Mouse (Mus musculus): ENCODE measurements at regions not wholly inside any gene's neighbourhood (a gene's known extent, or its start where the extent isn't known, plus 50 kb on each side); places are given as distances from the start of the nearest gene placed in this dataset.
A peak's percentile ranks its signal among the peaks of the same experiment; 100 is the strongest.
"Not testable (repeated sequence)": the region's sequence is repeated elsewhere in the genome, so short reads cannot be mapped to it uniquely, and the experiment has no call there.

DNA sequence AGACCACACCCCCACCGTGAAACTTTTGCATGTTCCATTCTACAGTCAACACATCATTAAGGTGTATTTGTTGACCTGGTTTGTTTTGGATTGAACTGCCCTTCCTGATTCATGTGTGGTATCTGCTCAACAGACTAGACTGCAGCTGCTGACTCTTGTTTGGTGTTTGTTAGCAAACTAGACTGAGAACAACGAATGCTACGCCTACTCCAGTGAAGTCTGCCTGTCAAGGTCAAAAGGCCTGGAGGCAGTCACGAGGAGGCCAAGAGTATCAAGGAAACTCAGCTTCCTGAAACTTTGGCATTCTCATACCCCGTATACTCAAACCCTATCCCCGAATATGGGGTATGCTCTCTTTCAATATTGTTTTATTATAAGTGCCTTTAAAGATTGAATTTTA, 194.2 kb upstream of the Spin1 start:
- not testable (repeated sequence) for DNase-seq (ENCODE audit: low spot score)

GRCm38 (mm10) chr13:50906910-50907309, 193.8 kb upstream of the Spin1 start:
- DNase-seq (ENCODE audit: low spot score), result no peak

DNA sequence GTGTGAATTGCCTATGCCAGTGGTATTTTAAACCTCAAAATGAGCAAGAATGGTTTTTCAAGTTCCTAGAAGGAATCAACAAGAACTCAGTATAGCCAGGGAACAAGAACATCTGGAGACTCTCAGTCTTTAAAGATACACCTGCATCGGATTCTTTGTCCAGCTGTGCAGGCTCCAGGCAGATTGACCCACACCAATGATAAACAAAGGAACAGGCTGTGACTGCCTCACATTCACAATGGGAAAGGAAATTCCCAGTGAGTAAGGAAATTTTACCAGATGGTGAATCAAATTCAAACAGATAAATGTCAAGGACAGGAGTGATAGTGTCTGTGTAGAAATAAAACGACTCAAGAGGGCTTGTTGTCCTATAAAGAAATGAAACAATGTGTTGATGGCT, 187.9 kb upstream of the Spin1 start:
- DNase-seq (ENCODE audit: low spot score), result not testable (repeated sequence)

DNA sequence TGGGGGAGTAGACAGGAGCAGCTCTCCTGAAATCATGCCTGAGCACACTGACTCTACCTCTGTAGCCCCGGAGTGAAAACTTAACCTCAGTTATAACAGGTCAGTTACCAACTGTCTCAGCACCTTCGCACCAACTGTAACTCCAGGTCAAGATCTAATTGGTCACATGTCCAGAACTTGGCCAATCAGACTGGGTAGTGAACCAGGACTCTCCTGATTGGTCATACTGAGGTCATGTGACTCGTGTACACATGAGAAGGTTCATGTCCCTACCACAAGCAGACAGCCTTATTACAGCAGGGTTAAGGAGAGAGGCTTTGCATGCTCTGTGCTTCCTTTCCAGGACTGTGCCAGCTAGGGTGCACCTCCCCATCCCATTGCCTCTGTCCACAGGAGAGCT, 166.7 kb upstream of the Spin1 start:
- DNase-seq (ENCODE audit: low spot score), result not testable (repeated sequence)

GRCm38 (mm10) chr13:50942561-50942960, 158.1 kb upstream of the Spin1 start:
- DNase-seq (ENCODE audit: low spot score), result no peak

- peak; percentile 79 for DNase-seq (ENCODE audit: low spot score)
Observed at GRCm38 (mm10) chr13:50949545-50950226, 151.0 kb upstream of the Spin1 start.

- no peak for DNase-seq (ENCODE audit: low spot score)
Observed at GRCm38 (mm10) chr13:50954671-50955070, 146.0 kb upstream of the Spin1 start.

- no peak for DNase-seq (ENCODE audit: low spot score)
Observed at GRCm38 (mm10) chr13:50958051-50958883, 142.4 kb upstream of the Spin1 start.

GRCm38 (mm10) chr13:50960909-50961308, 139.8 kb upstream of the Spin1 start:
- DNase-seq (ENCODE audit: low spot score), result no peak

DNA sequence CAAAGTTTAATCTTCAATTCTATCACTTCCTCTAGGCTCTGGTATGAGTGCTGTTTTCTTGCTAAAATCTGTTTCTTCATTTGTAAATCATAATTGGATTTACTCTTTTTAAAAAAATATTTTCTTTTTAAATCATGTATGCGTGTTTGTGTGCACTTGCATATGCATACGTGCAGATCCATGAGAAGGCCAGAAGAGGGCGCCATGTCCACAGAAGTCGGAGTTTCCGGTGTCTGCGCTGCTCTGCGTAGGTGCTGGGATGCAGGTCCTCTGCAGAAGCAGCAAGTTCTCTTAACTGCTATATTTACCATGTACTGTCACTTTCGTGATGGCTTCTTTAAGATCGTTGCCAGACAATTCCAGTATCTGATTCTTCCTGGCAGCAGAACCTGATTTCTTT, 136.6 kb upstream of the Spin1 start:
- DNase-seq (ENCODE audit: low spot score), result peak; percentile 50

- not testable (repeated sequence) for DNase-seq (ENCODE audit: low spot score)
Observed at GRCm38 (mm10) chr13:50965041-50965440, 135.6 kb upstream of the Spin1 start.

- no peak for DNase-seq (ENCODE audit: low spot score)
Observed at GRCm38 (mm10) chr13:50965678-50966077, 135.0 kb upstream of the Spin1 start.

DNA sequence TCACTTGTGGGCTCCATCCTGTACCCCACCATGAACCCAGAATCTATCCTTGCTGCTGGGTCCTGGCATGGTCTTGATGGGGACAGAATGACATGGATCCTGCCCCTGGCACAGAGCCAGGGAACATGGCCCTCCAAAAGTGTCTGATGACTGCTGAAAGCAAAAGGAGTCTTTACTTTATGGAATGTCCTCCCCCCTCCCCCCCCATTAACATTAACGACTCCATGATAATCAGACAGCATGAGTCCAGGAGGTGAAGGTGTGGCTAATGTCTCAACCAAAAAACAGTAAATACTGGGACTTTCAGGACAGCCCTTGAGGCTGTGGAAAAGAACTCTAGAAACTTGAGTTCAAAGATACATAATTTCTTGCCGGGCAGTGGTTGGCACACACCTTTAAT, 133.9 kb upstream of the Spin1 start:
- no peak for DNase-seq (ENCODE audit: low spot score)

GRCm38 (mm10) chr13:50973379-50973778, 127.3 kb upstream of the Spin1 start:
- peak; percentile 26 for DNase-seq (ENCODE audit: low spot score)

- peak; percentile 7 for DNase-seq (ENCODE audit: low spot score)
Observed at GRCm38 (mm10) chr13:50975306-50975920, 125.3 kb upstream of the Spin1 start.

DNA sequence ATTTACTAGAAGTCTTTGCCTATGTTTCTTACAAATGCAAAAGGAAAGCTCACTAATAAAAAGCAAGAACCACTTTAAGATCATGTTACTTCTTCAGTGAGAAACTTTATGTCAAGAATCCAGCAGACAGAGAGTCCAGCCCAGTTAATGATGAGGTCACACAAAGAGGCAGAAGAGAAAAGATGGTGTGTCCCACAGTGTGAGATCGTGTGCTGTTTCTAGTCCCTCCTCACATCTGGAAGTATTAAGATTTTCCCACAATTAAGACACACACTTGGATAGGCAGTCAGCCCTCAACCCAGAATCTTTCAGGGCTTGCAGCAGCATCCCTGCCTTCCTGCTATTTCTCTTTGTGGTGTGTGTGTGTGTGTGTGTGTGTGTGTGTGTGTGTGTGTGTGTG, 118.7 kb upstream of the Spin1 start:
- DNase-seq (ENCODE audit: low spot score), result no peak

- no peak for DNase-seq (ENCODE audit: low spot score)
Observed at GRCm38 (mm10) chr13:50982990-50983389, 117.7 kb upstream of the Spin1 start.

- DNase-seq (ENCODE audit: low spot score), result no peak
Observed at GRCm38 (mm10) chr13:50991726-50992432, 108.8 kb upstream of the Spin1 start.

DNA sequence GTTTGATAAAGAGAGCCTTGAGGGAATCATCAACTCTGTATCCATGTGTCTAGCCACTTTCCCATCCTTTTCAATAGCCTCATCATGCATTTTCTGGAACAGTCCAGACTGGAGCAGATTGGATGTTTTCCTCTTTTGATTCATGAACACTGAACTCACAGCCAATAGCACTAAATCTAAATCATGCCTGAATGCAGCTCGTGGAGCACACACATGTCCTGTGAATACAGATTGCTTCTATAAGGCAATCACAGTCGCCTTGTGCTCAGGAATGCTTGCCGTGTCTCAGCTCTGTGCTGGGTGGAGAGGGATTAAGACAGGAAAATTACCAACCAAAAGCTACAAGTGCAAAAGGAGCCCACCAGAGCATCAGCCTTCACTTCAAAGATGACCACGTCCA, 100.9 kb upstream of the Spin1 start:
- DNase-seq (ENCODE audit: low spot score), result no peak

DNA sequence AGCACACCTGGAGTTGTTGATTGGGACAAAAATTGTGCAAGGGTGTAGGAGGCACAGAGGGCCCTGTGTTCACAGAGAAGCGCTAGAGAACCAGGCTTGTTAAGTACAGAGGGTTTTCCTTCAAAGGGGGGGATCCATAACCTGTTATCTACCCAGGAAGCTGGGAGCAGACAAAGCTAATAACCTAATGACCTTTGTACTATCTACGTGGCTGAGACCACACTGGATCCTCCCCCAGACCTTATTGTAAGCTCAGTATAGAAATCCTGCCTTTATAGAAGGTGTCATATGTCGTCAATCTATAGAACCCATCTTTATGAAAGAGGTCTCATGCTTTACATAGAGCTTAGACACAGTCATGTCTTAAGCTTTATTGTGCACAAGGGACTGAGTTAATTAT, 95.9 kb upstream of the Spin1 start:
- no peak for DNase-seq (ENCODE audit: low spot score)

DNA sequence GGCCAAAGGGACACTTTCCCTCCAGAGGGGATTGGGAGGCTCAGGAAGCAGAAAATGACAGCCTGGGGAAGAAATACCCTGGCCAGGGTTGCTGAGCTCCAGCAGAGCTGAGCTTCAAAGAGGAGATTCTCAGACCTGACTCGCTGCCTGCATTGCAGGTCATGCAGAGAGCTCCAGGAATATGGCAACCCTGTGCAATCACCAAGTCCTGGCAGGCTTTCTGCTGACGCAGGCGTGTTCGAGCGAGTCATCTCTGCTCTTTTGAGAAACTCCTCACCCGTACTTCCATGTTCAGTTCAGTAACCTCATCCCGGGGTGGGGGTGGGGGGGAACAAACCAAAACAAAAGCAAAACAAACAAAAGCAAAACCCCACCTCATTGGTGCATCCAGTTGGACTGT, 89.9 kb upstream of the Spin1 start:
- DNase-seq (ENCODE audit: low spot score), result no peak

DNA sequence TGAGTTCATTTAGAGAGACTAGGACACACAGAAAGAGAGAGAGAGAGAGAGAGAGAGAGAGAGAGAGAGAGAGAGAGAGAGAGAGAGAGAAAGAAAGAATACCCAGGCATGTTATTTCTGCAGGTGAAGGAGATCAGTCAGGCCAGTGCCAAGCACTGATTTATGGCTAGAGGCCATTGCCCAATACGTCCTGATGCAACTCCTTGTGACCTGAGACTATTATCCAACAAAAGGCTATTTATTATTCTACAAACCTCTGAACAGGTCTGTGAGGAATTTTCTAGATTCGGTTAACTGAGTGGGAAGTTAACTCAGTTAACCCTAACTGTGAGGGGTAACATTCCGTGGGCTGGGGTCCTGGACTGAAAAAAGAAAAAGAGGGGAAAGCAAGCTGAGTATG, 84.5 kb upstream of the Spin1 start:
- no peak for DNase-seq (ENCODE audit: low spot score)
